Mouse (Mus musculus) heart, postnatal 0 days (tissue): ENCODE measurements at regions not wholly inside any gene's neighbourhood (a gene's known extent, or its start where the extent isn't known, plus 50 kb on each side); places are given as distances from the start of the nearest gene placed in this dataset.

ENCODE experiments used
- CTCF ChIP-seq: IDR thresholded peaks from 2 replicates; pipeline ENCODE4 v1.5.1; 2016; ENCODE audit warnings: antibody characterized with exemption, control low read depth, low read depth
- EP300 ChIP-seq: IDR thresholded peaks from 2 replicates; pipeline ENCODE4 v1.6.1; 2016; ENCODE audit warnings: antibody characterized with exemption, low read depth

GRCm38 (mm10) chr7:71587626-71588025 is 236.3 kb upstream of the Gm10295 start:
- TF ChIP-seq CTCF (no peak), EP300 (peak; percentile 45; the same call in 1 of the 2 replicates)
